Mouse (Mus musculus): ENCODE measurements around the gene Poldip2.

DNA sequence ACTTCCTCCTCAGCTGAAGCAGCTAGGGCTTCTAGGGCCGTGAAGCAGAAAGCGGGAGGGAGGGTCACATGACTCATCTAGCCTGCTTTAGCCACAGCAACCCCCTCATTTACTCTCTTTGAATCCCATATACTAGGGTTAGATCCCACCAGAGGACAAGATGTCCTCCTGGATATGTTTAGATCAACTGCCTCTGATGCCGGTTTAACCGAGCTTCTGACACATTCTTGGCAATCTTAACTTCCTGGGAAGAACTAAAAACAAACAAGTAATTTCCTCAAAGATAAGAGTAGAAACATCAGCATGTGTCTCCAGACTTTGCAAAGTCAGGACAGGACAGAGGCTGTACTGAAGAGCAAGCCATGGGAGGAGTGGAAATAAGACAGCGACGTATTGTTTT is 54.8 kb downstream of the Poldip2 start:
- TF ChIP-seq POLR2A (IDR thresholded peaks at IDR 0.05; ENCODE audit: control insufficient read depth, extremely low read depth, insufficient read depth, low read length, poor library complexity) (no peak), CTCF (IDR thresholded peaks at IDR 0.05; ENCODE audit: borderline replicate concordance, control insufficient read depth, extremely low read depth, insufficient read depth, low read length, poor library complexity) (no peak)

Measured in thymus, adult 2 months (tissue).